Mouse (Mus musculus): Measurements from ENCODE around the gene Uba52. TPM values are rescaled to one million over a fixed set of nuclear protein-coding genes. Genes with fewer than 3 reads are reported as not detected.

Uba52 gene
- polyA plus RNA-seq, 1 experiment: 589 TPM

- no peak for TF ChIP-seq POLR2A (IDR thresholded peaks at IDR 0.05; ENCODE audit: low read depth, low read length)
- TF ChIP-seq CTCF (IDR thresholded peaks at IDR 0.05; ENCODE audit: borderline replicate concordance, insufficient read depth, low read length): no peak
- H3K4me3 ChIP-seq (ENCODE audit: insufficient read depth, low read length): no peak overlapping the region
- H3K4me1 ChIP-seq (ENCODE audit: control insufficient read depth, insufficient read depth, low read length): peaks cover 6% of the 10 kb centered on the region
- H3K27ac ChIP-seq (ENCODE audit: insufficient read depth, low read length): peak overlapping the region; percentile 6; the same call in 1 of the 2 replicates
These were observed 20.3 kb downstream of the Uba52 start for GRCm38 (mm10) chr8:70490061-70490879.

GRCm38 (mm10) chr8:70489576-70489975 lies 21.0 kb downstream of the Uba52 start:
- Histone ChIP-seq H3K4me3 (ENCODE audit: insufficient read depth, low read length) (no peak overlapping the region), H3K4me1 (ENCODE audit: control insufficient read depth, insufficient read depth, low read length) (peaks cover 6% of the 10 kb centered on the region), H3K27ac (ENCODE audit: insufficient read depth, low read length) (peak overlapping the region; percentile 6; the same call in 1 of the 2 replicates)
- TF ChIP-seq POLR2A (IDR thresholded peaks at IDR 0.05; ENCODE audit: low read depth, low read length) (peak; percentile 34), CTCF (IDR thresholded peaks at IDR 0.05; ENCODE audit: borderline replicate concordance, insufficient read depth, low read length) (no peak)

GRCm38 (mm10) chr8:70488931-70489470 lies 21.6 kb downstream of the Uba52 start:
- H3K4me1 ChIP-seq (ENCODE audit: control insufficient read depth, insufficient read depth, low read length): peaks cover 6% of the 10 kb centered on the region
- no peak overlapping the region for H3K4me3 ChIP-seq (ENCODE audit: insufficient read depth, low read length)
- no peak overlapping the region for H3K27ac ChIP-seq (ENCODE audit: insufficient read depth, low read length)
- TF ChIP-seq POLR2A (IDR thresholded peaks at IDR 0.05; ENCODE audit: low read depth, low read length): no peak
- TF ChIP-seq CTCF (IDR thresholded peaks at IDR 0.05; ENCODE audit: borderline replicate concordance, insufficient read depth, low read length): no peak

GRCm38 (mm10) chr8:70487993-70488796 lies 22.4 kb downstream of the Uba52 start:
- H3K27ac ChIP-seq (ENCODE audit: insufficient read depth, low read length): no peak overlapping the region
- peaks cover 6% of the 10 kb centered on the region for H3K4me1 ChIP-seq (ENCODE audit: control insufficient read depth, insufficient read depth, low read length)
- H3K4me3 ChIP-seq (ENCODE audit: insufficient read depth, low read length): no peak overlapping the region
- TF ChIP-seq POLR2A (IDR thresholded peaks at IDR 0.05; ENCODE audit: low read depth, low read length) (no peak), CTCF (IDR thresholded peaks at IDR 0.05; ENCODE audit: borderline replicate concordance, insufficient read depth, low read length) (no peak)

- no peak within 1 kb of the TSS for H3K4me3 ChIP-seq (ENCODE audit: insufficient read depth, low read length)
- TF ChIP-seq POLR2A (IDR thresholded peaks at IDR 0.05; ENCODE audit: low read depth, low read length): no peak
- no peak for TF ChIP-seq CTCF (IDR thresholded peaks at IDR 0.05; ENCODE audit: borderline replicate concordance, insufficient read depth, low read length)
- H3K27ac ChIP-seq (ENCODE audit: insufficient read depth, low read length): no peak within 1 kb of the TSS
- H3K4me1 ChIP-seq (ENCODE audit: control insufficient read depth, insufficient read depth, low read length): peaks cover 6% of the 10 kb centered on the region
These were observed 23.6 kb downstream of the Uba52 start, which contains the start of gene Tmem59l for GRCm38 (mm10) chr8:70486941-70487520. TSS of gene Tmem59l (minus strand) at chr8:70487358.

GRCm38 (mm10) chr8:70486191-70486681 lies 24.4 kb downstream of the Uba52 start:
- Histone ChIP-seq H3K4me1 (ENCODE audit: control insufficient read depth, insufficient read depth, low read length) (peaks cover 6% of the 10 kb centered on the region), H3K4me3 (ENCODE audit: insufficient read depth, low read length) (no peak overlapping the region), H3K27ac (ENCODE audit: insufficient read depth, low read length) (no peak overlapping the region)
- TF ChIP-seq CTCF (IDR thresholded peaks at IDR 0.05; ENCODE audit: borderline replicate concordance, insufficient read depth, low read length) (no peak), POLR2A (IDR thresholded peaks at IDR 0.05; ENCODE audit: low read depth, low read length) (no peak)

- Histone ChIP-seq H3K4me3 (ENCODE audit: insufficient read depth, low read length) (no peak overlapping the region), H3K27ac (ENCODE audit: insufficient read depth, low read length) (no peak overlapping the region), H3K4me1 (ENCODE audit: control insufficient read depth, insufficient read depth, low read length) (no peaks in the 10 kb centered on the region)
- TF ChIP-seq POLR2A (IDR thresholded peaks at IDR 0.05; ENCODE audit: low read depth, low read length) (no peak), CTCF (IDR thresholded peaks at IDR 0.05; ENCODE audit: borderline replicate concordance, insufficient read depth, low read length) (no peak)
These were observed 27.7 kb downstream of the Uba52 start for GRCm38 (mm10) chr8:70482943-70483342.

- no peak for TF ChIP-seq POLR2A (IDR thresholded peaks at IDR 0.05; ENCODE audit: low read depth, low read length)
- TF ChIP-seq CTCF (IDR thresholded peaks at IDR 0.05; ENCODE audit: borderline replicate concordance, insufficient read depth, low read length): no peak
- Histone ChIP-seq H3K4me3 (ENCODE audit: insufficient read depth, low read length) (no peak overlapping the region), H3K4me1 (ENCODE audit: control insufficient read depth, insufficient read depth, low read length) (no peaks in the 10 kb centered on the region), H3K27ac (ENCODE audit: insufficient read depth, low read length) (no peak overlapping the region)
These were observed 28.7 kb downstream of the Uba52 start for GRCm38 (mm10) chr8:70481908-70482307.

- H3K27ac ChIP-seq (ENCODE audit: insufficient read depth, low read length): no peak overlapping the region
- H3K4me1 ChIP-seq (ENCODE audit: control insufficient read depth, insufficient read depth, low read length): no peaks in the 10 kb centered on the region
- TF ChIP-seq CTCF (IDR thresholded peaks at IDR 0.05; ENCODE audit: borderline replicate concordance, insufficient read depth, low read length): no peak
- no peak for TF ChIP-seq POLR2A (IDR thresholded peaks at IDR 0.05; ENCODE audit: low read depth, low read length)
- peak overlapping the region; percentile 30 for H3K4me3 ChIP-seq (ENCODE audit: insufficient read depth, low read length)
These were observed 33.2 kb downstream of the Uba52 start for GRCm38 (mm10) chr8:70477269-70477982.
